Comparison of ENCODE assay signal across 10 mouse cellular contexts in genomic region chr11:100200104-100200820, GRCm38 (mm10). TPM values are rescaled to one million over a fixed set of nuclear protein-coding genes. Genes with fewer than 3 reads are reported as not detected.
A peak's percentile ranks its signal among the peaks of the same experiment; 100 is the strongest.
DNase-seq lines count a peak whose midpoint lies in the region; TF ChIP-seq lines count a peak whose summit lies in the region.
"Had no signal": no experiment of that assay in that cellular context is flagged by ENCODE, and none has a peak within 500 bp of the region (broad histone marks: within the 10 kb centered on the region; RNA-seq: fewer than 3 reads in every experiment).

No protein-coding gene starts in this region.

- no peak overlapping the region for H3K4me3 ChIP-seq in left cerebral cortex, adult 2 months
- H3K4me3 ChIP-seq: heart, embryonic 13.5 days; myocyte had no signal

- DNase-seq in embryo, embryonic 10 days (ENCODE audit: low spot score), result peak; percentile 47
- no peak for DNase-seq in embryo, embryonic 9.5 days (ENCODE audit: extremely low spot score)
- DNase-seq in left cerebral cortex, adult 2 months (ENCODE audit: extremely low spot score in 1 of 2, low spot score in 2 of 2), result peak in 1 of 2 experiments; percentile 53
- DNase-seq in left cerebral cortex, postnatal 10 days (ENCODE audit: extremely low spot score in 1 of 2, low spot score in 2 of 2), result no peak
- peak; percentile 90 for DNase-seq in ZHBTc4 (ENCODE audit: low read depth, low spot score)
- DNase-seq in layer of hippocampus, adult 18-20 months (ENCODE audit: low spot score in 2 of 2), result peak; percentile 22 to 53
- DNase-seq in naive thymus-derived CD4-positive, alpha-beta T cell, adult 2 months (ENCODE audit: low read depth), result peak; percentile 5
- no peak for DNase-seq in kidney, adult 18-20 months

- no peak overlapping the region for H3K27ac ChIP-seq in left cerebral cortex, adult 2 months
- H3K27ac ChIP-seq: heart, embryonic 13.5 days had no signal

- intact Hi-C loops in left cerebral cortex, adult 2 months (cut with DNase I), result loop anchor here (1.0 to 5.0 kb wide), 2 partner anchors 82 to 97 kb away; no protein-coding TSS in a partner anchor
- intact Hi-C loops in left cerebral cortex, postnatal 10 days (cut with DNase I), result no loop called here

- TF ChIP-seq CTCF in left cerebral cortex, adult 2 months (IDR thresholded peaks at IDR 0.05), result peak; percentile 65

RNA-seq across cellular contexts. Expression of gene Krt14, which starts 7.1 kb away (rescaled TPM):
- total RNA-seq in left cerebral cortex, adult 2 months (2021), result not detected
- total RNA-seq in left cerebral cortex, postnatal 10 days (2021), result not detected
- not detected for total RNA-seq in layer of hippocampus, adult 18-20 months (2021)

RNA-seq across cellular contexts. Expression of gene Krt9, which starts 7.2 kb away (rescaled TPM):
- total RNA-seq in left cerebral cortex, adult 2 months (2021), result 1 to 10 TPM; 3.2 to 3.4 TPM
- total RNA-seq in left cerebral cortex, postnatal 10 days (2021), result 1 to 10 TPM; 1.7 to 2.2 TPM
- total RNA-seq in layer of hippocampus, adult 18-20 months (2021), result 1 to 10 TPM; 3.8 to 4.4 TPM

RNA-seq across cellular contexts. Expression of gene Krt16, which starts 48.4 kb away (rescaled TPM):
- total RNA-seq in left cerebral cortex, adult 2 months (2021), result not detected
- not detected for total RNA-seq in left cerebral cortex, postnatal 10 days (2021)
- total RNA-seq in layer of hippocampus, adult 18-20 months (2021), result not detected

RNA-seq across cellular contexts. Expression of gene Krt19, which starts 51.8 kb away (rescaled TPM):
- total RNA-seq in left cerebral cortex, adult 2 months (2021), result not detected
- total RNA-seq in left cerebral cortex, postnatal 10 days (2021), result 1 to 10 TPM in 1 of 2 experiments, under 1 TPM in 1; 0.73 to 1.1 TPM
- total RNA-seq in layer of hippocampus, adult 18-20 months (2021), result not detected

Comparison
In these comparisons a context has a peak if more than half of its experiments do, and no peak if none do; other contexts are left out.
1. DNase-seq: peak in embryo, embryonic 10 days (single experiment), ZHBTc4 (single experiment), layer of hippocampus, adult 18-20 months (2 of 2) and naive thymus-derived CD4-positive, alpha-beta T cell, adult 2 months (single experiment); none in embryo, embryonic 9.5 days (single experiment), left cerebral cortex, postnatal 10 days (0 of 2) and kidney, adult 18-20 months (single experiment).